Mouse (Mus musculus): ENCODE data around the gene Cnnm3. TPM values are rescaled to one million over a fixed set of nuclear protein-coding genes. Genes with fewer than 3 reads are reported as not detected.

Gene Cnnm3
- total RNA-seq, 2 experiments from 2014 or later = 14.4 to 14.7 TPM

GRCm38 (mm10) chr1:36554633-36555399 lies 43.1 kb downstream of the Cnnm3 start:
- ATAC-seq (replicated peaks; ENCODE audit: poor library complexity, severe bottlenecking) = no peak

- no peak for ATAC-seq (replicated peaks; ENCODE audit: poor library complexity, severe bottlenecking)
These were observed 44.2 kb downstream of the Cnnm3 start for GRCm38 (mm10) chr1:36555798-36556395.

GRCm38 (mm10) chr1:36556553-36557456 lies 45.1 kb downstream of the Cnnm3 start:
- ATAC-seq (replicated peaks; ENCODE audit: poor library complexity, severe bottlenecking) = peak; percentile 68

- peak; percentile 25 for ATAC-seq (replicated peaks; ENCODE audit: poor library complexity, severe bottlenecking)
These were observed 45.9 kb downstream of the Cnnm3 start for GRCm38 (mm10) chr1:36557457-36558011.

- peak; percentile 12 for ATAC-seq (replicated peaks; ENCODE audit: poor library complexity, severe bottlenecking)
These were observed 46.6 kb downstream of the Cnnm3 start, which contains the start of gene Sema4c for GRCm38 (mm10) chr1:36558031-36558993. Gene Sema4c (minus strand): TSS chr1:36558349.

- no peak for ATAC-seq (replicated peaks; ENCODE audit: poor library complexity, severe bottlenecking)
These were observed 47.6 kb downstream of the Cnnm3 start for GRCm38 (mm10) chr1:36559256-36559655.

GRCm38 (mm10) chr1:36559888-36560287 lies 48.2 kb downstream of the Cnnm3 start:
- no peak for ATAC-seq (replicated peaks; ENCODE audit: poor library complexity, severe bottlenecking)

- ATAC-seq (replicated peaks; ENCODE audit: poor library complexity, severe bottlenecking) = no peak
These were observed 49.2 kb downstream of the Cnnm3 start for GRCm38 (mm10) chr1:36560903-36561302.

- no peak for ATAC-seq (replicated peaks; ENCODE audit: poor library complexity, severe bottlenecking)
These were observed 50.7 kb downstream of the Cnnm3 start for GRCm38 (mm10) chr1:36562388-36562787.

- no peak for ATAC-seq (replicated peaks; ENCODE audit: poor library complexity, severe bottlenecking)
These were observed 51.5 kb downstream of the Cnnm3 start for GRCm38 (mm10) chr1:36563197-36563596.

- ATAC-seq (replicated peaks; ENCODE audit: poor library complexity, severe bottlenecking) = no peak
These were observed 52.0 kb downstream of the Cnnm3 start for GRCm38 (mm10) chr1:36563632-36564031.

GRCm38 (mm10) chr1:36564101-36564500 lies 52.4 kb downstream of the Cnnm3 start:
- 0 out of 2 replicates have a peak, but pooled peaks have one; percentile 7 for ATAC-seq (replicated peaks; ENCODE audit: poor library complexity, severe bottlenecking)

- ATAC-seq (replicated peaks; ENCODE audit: poor library complexity, severe bottlenecking) = peak; percentile 85
These were observed 54.8 kb downstream of the Cnnm3 start for GRCm38 (mm10) chr1:36566425-36566824.

GRCm38 (mm10) chr1:36567818-36568603 lies 56.3 kb downstream of the Cnnm3 start:
- ATAC-seq (replicated peaks; ENCODE audit: poor library complexity, severe bottlenecking) = no peak

- ATAC-seq (replicated peaks; ENCODE audit: poor library complexity, severe bottlenecking) = no peak
These were observed 57.1 kb downstream of the Cnnm3 start for GRCm38 (mm10) chr1:36568776-36569175.

GRCm38 (mm10) chr1:36569694-36570276 lies 58.1 kb downstream of the Cnnm3 start:
- no peak for ATAC-seq (replicated peaks; ENCODE audit: poor library complexity, severe bottlenecking)

- no peak for ATAC-seq (replicated peaks; ENCODE audit: poor library complexity, severe bottlenecking)
These were observed 58.7 kb downstream of the Cnnm3 start for GRCm38 (mm10) chr1:36570320-36570719.

GRCm38 (mm10) chr1:36571627-36572026 lies 60.0 kb downstream of the Cnnm3 start:
- peak; percentile 80 for ATAC-seq (replicated peaks; ENCODE audit: poor library complexity, severe bottlenecking)

Measured in granulocyte monocyte progenitor cell, adult 5-6 weeks (primary cell).